Mouse (Mus musculus): ENCODE results near the gene Fbxw8. TPM values are rescaled to one million over a fixed set of nuclear protein-coding genes. Genes with fewer than 3 reads are reported as not detected.
A peak's percentile ranks its signal among the peaks of the same experiment; 100 is the strongest.

Gene Fbxw8
- polyA plus RNA-seq, 1 experiment from 2014 or later: 25.2 TPM

DNA sequence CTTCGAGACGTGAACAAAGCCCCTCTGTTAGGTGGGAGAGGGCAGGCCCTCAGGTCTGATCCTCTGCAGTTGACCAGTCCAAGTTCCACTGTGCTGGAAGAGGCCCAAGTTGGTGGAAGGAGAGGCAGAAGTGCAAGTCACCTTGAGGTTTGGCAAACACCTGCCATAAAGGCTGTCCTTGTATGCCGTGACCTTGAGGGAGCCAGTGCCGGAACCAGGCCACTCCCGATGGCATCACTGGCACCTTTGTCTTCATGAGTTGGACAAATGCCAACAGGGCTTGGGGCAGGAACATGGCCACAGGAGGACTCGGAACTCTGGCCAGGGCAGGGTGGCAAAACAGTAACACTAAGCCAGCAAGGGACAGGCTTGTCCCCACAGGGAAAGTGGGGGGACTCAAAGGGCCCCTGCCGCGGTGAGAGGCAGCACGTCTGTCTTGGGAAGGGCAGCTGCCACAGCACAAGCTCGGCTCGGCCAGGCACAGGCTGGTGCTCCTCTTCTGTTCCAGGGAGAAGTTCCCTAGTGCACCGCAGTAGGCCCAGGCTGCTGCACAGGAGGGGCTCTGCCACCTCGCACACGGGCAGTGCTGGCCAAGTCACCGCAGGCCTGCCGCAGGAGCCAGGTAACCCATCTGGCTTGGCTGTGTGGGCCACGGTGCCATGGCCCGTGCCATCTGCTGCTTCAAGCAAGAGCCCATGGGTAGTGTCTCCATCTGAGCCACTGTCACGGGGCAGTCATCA is 89.6 kb downstream of the Fbxw8 start:
- ATAC-seq (replicated peaks): no peak
- Histone ChIP-seq H3K9me3 (no peaks in the 10 kb centered on the region), H3K4me3 (no peak overlapping the region), H3K27me3 (no peaks in the 10 kb centered on the region), H3K9ac (replicated peaks) (no peak overlapping the region), H3K27ac (replicated peaks) (peak overlapping the region; percentile 61; the same call in 1 of the 2 replicates), H3K36me3 (0 out of 2 replicates have a peak, but pooled peaks cover 4% of the 10 kb centered on the region), H3K4me2 (replicated peaks) (no peak overlapping the region), H3K4me1 (peaks cover 32% of the 10 kb centered on the region)
- 77% methylated on average over 19 of the region's 19 CpGs for WGBS

DNA sequence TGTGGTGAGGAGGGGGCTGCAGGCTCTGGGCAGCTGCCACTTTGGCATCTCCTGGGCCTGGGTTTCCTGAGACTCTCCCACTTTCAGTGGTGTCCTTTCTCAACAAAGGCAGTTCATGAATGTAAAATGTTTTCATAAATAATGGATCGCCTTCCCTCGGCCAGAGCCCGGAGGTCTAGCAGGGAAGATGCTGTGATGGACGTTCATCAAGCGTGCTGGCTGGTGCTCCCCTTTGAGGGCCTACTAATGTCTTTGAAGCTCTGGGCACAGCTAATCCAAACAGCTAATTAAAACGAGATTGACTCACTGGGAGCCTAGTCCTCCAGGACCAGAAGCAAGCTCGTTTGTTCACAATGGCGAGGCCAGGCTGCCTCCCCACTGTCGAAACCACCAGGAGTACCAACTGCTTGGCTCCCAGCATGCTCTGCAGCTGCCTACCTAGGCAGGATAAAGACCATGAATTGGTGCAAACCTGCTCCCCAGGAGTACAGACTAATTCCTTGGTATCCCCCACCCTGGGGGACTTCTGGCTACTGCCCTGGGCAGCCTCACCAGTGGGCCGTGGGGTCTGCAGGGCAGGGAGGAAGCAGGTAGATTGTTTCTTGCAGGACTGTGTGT is 90.9 kb downstream of the Fbxw8 start:
- Histone ChIP-seq H3K27ac (replicated peaks) (peak overlapping the region; percentile 61), H3K9me3 (no peaks in the 10 kb centered on the region), H3K4me2 (replicated peaks) (no peak overlapping the region), H3K4me3 (no peak overlapping the region), H3K9ac (replicated peaks) (no peak overlapping the region), H3K4me1 (peaks cover 32% of the 10 kb centered on the region), H3K27me3 (no peaks in the 10 kb centered on the region), H3K36me3 (0 out of 2 replicates have a peak, but pooled peaks cover 4% of the 10 kb centered on the region)
- 10% methylated on average over 10 of the region's 10 CpGs for WGBS
- no peak for ATAC-seq (replicated peaks)

DNA sequence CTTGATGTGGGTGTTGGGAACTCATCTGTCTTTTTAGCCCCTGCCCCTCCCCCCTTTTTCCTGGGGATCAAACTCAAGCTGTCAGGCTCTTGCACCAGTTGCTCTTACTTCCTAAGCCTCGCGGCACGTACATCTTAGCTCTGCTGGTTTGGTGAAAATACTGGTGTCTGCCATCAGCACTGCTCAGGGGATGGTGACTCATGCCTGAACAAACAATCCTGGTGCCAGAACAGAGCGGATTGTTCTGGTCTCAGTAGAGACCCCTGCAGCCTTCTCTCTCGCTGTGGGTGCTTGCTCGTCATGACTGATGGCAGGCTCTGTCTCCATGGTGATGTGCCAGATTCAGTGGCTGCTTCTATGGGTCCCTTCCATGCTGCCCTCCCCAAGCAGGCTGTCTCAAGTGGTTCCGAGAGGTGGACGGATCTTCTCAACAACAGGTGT is 92.1 kb downstream of the Fbxw8 start:
- H3K27me3 ChIP-seq: no peaks in the 10 kb centered on the region
- no peaks in the 10 kb centered on the region for H3K9me3 ChIP-seq
- H3K4me1 ChIP-seq: peaks cover 36% of the 10 kb centered on the region
- H3K36me3 ChIP-seq: 0 out of 2 replicates have a peak, but pooled peaks cover 2% of the 10 kb centered on the region
- ATAC-seq (replicated peaks): 0 out of 2 replicates have a peak, but pooled peaks have one; percentile 18
- WGBS: 61% methylated on average over 8 of the region's 8 CpGs
- peak overlapping the region; percentile 61; the same call in 1 of the 2 replicates for H3K27ac ChIP-seq (replicated peaks)
- H3K4me3 ChIP-seq: no peak overlapping the region
- H3K9ac ChIP-seq (replicated peaks): no peak overlapping the region
- no peak overlapping the region for H3K4me2 ChIP-seq (replicated peaks)

- Histone ChIP-seq H3K4me3 (no peak overlapping the region), H3K4me2 (replicated peaks) (no peak overlapping the region), H3K9me3 (no peaks in the 10 kb centered on the region), H3K9ac (replicated peaks) (no peak overlapping the region), H3K27ac (replicated peaks) (no peak overlapping the region), H3K27me3 (no peaks in the 10 kb centered on the region), H3K36me3 (no peaks in the 10 kb centered on the region), H3K4me1 (peaks cover 51% of the 10 kb centered on the region)
- no peak for ATAC-seq (replicated peaks)
- WGBS: 95% methylated on average over 18 of the region's 18 CpGs
These were observed 93.9 kb downstream of the Fbxw8 start for GRCm38 (mm10) chr5:118061391-118061790.

GRCm38 (mm10) chr5:118059646-118060045 is 95.6 kb downstream of the Fbxw8 start:
- Histone ChIP-seq H3K4me2 (replicated peaks) (no peak overlapping the region), H3K4me1 (peaks cover 36% of the 10 kb centered on the region), H3K4me3 (no peak overlapping the region), H3K9ac (replicated peaks) (no peak overlapping the region), H3K36me3 (no peaks in the 10 kb centered on the region), H3K27ac (replicated peaks) (no peak overlapping the region), H3K27me3 (no peaks in the 10 kb centered on the region), H3K9me3 (no peaks in the 10 kb centered on the region)
- ATAC-seq (replicated peaks): no peak
- WGBS: 81% methylated on average over 9 of the region's 9 CpGs

DNA sequence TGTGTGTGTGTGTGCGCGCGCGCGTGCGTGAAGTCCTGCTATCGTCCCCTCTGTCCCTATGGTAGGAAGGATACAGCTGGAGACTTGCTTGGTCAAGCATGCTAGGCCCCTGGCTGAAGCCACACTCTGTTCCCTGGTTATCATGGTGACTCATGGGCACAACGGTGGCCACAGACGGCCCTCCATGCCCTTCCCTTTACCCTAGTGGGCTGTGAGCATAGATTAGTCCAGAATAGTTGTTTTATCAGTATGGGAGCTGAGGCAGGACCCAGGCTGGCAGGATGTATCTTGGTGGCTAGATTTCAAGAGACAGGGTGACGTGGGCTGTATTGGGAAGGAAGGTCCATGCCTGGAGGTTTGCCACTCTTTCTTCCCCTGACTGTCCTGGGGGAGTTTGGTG is 96.4 kb downstream of the Fbxw8 start:
- WGBS: 90% methylated on average over 10 of the region's 10 CpGs
- H3K36me3 ChIP-seq: no peaks in the 10 kb centered on the region
- H3K4me1 ChIP-seq: peaks cover 28% of the 10 kb centered on the region
- H3K27ac ChIP-seq (replicated peaks): no peak overlapping the region
- no peak overlapping the region for H3K9ac ChIP-seq (replicated peaks)
- no peak overlapping the region for H3K4me3 ChIP-seq
- no peaks in the 10 kb centered on the region for H3K9me3 ChIP-seq
- no peak for ATAC-seq (replicated peaks)
- no peaks in the 10 kb centered on the region for H3K27me3 ChIP-seq
- H3K4me2 ChIP-seq (replicated peaks): no peak overlapping the region

GRCm38 (mm10) chr5:118057508-118058111 is 97.7 kb downstream of the Fbxw8 start:
- Histone ChIP-seq H3K27ac (replicated peaks) (peak overlapping the region; percentile 54; the same call in 1 of the 2 replicates), H3K27me3 (no peaks in the 10 kb centered on the region), H3K4me1 (peaks cover 18% of the 10 kb centered on the region), H3K4me2 (replicated peaks) (no peak overlapping the region), H3K4me3 (no peak overlapping the region), H3K9me3 (no peaks in the 10 kb centered on the region), H3K9ac (replicated peaks) (no peak overlapping the region), H3K36me3 (no peaks in the 10 kb centered on the region)
- peak; percentile 67 for ATAC-seq (replicated peaks)
- 26% methylated on average over 8 of the region's 8 CpGs for WGBS

GRCm38 (mm10) chr5:118053205-118053604 is 102.1 kb downstream of the Fbxw8 start:
- no peak overlapping the region for H3K27ac ChIP-seq (replicated peaks)
- no peak overlapping the region for H3K4me2 ChIP-seq (replicated peaks)
- no peak for ATAC-seq (replicated peaks)
- no peaks in the 10 kb centered on the region for H3K36me3 ChIP-seq
- no peak overlapping the region for H3K4me3 ChIP-seq
- H3K27me3 ChIP-seq: no peaks in the 10 kb centered on the region
- 91% methylated on average over 2 of the region's 2 CpGs for WGBS
- no peaks in the 10 kb centered on the region for H3K9me3 ChIP-seq
- peaks cover 15% of the 10 kb centered on the region for H3K4me1 ChIP-seq
- H3K9ac ChIP-seq (replicated peaks): no peak overlapping the region

DNA sequence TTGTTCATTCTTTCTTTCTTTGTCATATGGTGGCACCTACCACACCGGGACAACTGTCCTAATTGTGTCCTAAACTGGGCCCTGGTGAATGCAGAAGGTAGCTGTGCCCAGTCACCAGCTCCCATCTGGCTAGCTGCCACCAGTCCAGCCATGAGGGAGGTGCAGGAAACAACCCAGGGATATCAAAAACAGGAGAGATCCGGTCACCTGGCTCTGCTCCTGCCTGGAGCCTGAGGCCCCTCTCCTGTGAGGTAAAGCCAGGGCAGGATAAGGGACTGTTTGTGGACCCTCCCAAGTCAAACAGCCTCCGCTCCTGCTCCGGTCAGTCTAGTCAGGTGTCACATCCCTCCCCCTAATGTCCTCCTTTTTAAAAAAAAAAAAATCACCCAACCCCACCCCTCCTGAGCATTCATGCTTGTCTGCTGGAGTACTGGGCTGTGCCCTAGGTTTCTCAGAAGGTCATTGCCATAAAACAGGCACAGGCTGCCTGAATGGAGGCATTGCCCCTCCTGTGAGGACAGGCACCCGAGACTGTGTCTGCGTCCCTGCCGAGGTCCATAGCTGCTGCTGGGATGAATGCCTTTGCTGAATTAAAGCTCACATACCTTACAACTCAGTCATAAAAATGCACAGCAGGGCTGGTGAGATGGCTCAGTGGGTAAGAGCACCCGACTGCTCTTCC is 103.1 kb downstream of the Fbxw8 start:
- Histone ChIP-seq H3K4me2 (replicated peaks) (no peak overlapping the region), H3K9me3 (no peaks in the 10 kb centered on the region), H3K9ac (replicated peaks) (no peak overlapping the region), H3K4me3 (no peak overlapping the region), H3K27ac (replicated peaks) (no peak overlapping the region), H3K36me3 (no peaks in the 10 kb centered on the region), H3K4me1 (peaks cover 4% of the 10 kb centered on the region), H3K27me3 (no peaks in the 10 kb centered on the region)
- 85% methylated on average over 8 of the region's 8 CpGs for WGBS
- no peak for ATAC-seq (replicated peaks)

DNA sequence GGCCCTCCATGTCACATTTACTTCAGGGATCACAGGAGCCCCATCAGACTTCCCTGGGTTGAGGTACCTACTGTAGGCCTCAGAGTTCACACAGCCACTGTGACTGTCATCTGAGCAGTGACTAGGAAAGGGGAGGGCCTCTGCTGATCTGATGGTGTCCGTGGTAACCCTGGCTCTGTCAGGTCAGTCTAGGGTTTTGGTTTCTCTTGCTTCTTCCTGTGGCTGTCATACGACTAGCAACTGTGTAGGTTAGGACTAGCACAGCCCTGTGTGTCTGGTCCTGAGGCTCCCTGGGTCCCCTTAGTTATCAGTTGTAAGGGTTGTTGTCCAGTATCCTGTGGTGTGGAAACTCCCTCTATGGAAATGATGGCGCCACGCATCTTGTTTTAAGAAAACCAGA is 104.5 kb downstream of the Fbxw8 start:
- Histone ChIP-seq H3K9me3 (no peaks in the 10 kb centered on the region), H3K4me3 (no peak overlapping the region), H3K27ac (replicated peaks) (no peak overlapping the region), H3K4me2 (replicated peaks) (no peak overlapping the region), H3K36me3 (no peaks in the 10 kb centered on the region), H3K4me1 (no peaks in the 10 kb centered on the region), H3K9ac (replicated peaks) (no peak overlapping the region), H3K27me3 (no peaks in the 10 kb centered on the region)
- 90% methylated on average over 4 of the region's 4 CpGs for WGBS
- ATAC-seq (replicated peaks): no peak

GRCm38 (mm10) chr5:118048928-118049327 is 106.3 kb downstream of the Fbxw8 start:
- WGBS: 85% methylated on average over 5 of the region's 5 CpGs
- no peak overlapping the region for H3K4me2 ChIP-seq (replicated peaks)
- no peaks in the 10 kb centered on the region for H3K4me1 ChIP-seq
- H3K9me3 ChIP-seq: no peaks in the 10 kb centered on the region
- no peak overlapping the region for H3K9ac ChIP-seq (replicated peaks)
- no peak for ATAC-seq (replicated peaks)
- H3K4me3 ChIP-seq: no peak overlapping the region
- no peak overlapping the region for H3K27ac ChIP-seq (replicated peaks)
- no peaks in the 10 kb centered on the region for H3K36me3 ChIP-seq
- H3K27me3 ChIP-seq: no peaks in the 10 kb centered on the region

DNA sequence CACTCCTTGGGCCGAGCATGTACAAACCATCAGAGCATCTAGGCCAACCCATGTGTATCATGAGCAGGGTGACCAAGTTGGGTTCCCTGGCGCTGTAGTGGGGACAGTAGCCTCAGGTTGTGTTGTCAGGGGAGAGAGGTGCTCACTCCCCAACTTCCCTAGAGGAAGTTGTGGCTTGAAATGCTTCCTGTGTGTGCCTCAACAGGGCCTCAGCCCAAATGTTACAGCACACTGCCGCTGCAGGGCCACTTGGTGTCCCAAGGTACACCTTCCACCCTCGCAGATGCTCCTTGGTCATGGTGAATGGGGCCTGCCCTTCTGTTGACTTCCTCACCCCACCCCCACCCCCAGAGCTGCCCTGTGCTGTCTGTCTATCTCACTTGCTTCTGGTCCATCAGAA is 106.9 kb downstream of the Fbxw8 start:
- Histone ChIP-seq H3K4me1 (no peaks in the 10 kb centered on the region), H3K9ac (replicated peaks) (no peak overlapping the region), H3K9me3 (no peaks in the 10 kb centered on the region), H3K4me3 (no peak overlapping the region), H3K36me3 (no peaks in the 10 kb centered on the region), H3K27me3 (no peaks in the 10 kb centered on the region), H3K4me2 (replicated peaks) (no peak overlapping the region), H3K27ac (replicated peaks) (no peak overlapping the region)
- 85% methylated on average over 4 of the region's 4 CpGs for WGBS
- ATAC-seq (replicated peaks): no peak
